Mouse (Mus musculus) hindbrain, embryonic 15.5 days (tissue): ENCODE results near the gene Bpnt1. TPM values are rescaled to one million over a fixed set of nuclear protein-coding genes. Genes with fewer than 3 reads are reported as not detected.
A peak's percentile ranks its signal among the peaks of the same experiment; 100 is the strongest.

Experiments used
- ATAC-seq: fragments of 200-750 bp; cut with Nextera tagmentation; 2 replicates; pipeline ENCODE4 v1.8.0; 2017; ENCODE audit warnings: low read depth, moderate number of reproducible peaks, moderate TSS enrichment; ENCODE audit not compliant: low FRiP score
- H3K27ac ChIP-seq: fragments of 300-500 bp; sonication (generic); replicated peaks from 2 replicates; pipeline ENCODE4 v1.5.1; 2015; ENCODE audit warnings: mild to moderate bottlenecking, inconsistent platforms
- H3K27me3 ChIP-seq: fragments of 300-500 bp; sonication (generic); 2 replicates; pipeline ENCODE4 v1.6.1; 2015; ENCODE audit warnings: control low read depth, inconsistent platforms
- H3K36me3 ChIP-seq: fragments of 300-500 bp; sonication (generic); 2 replicates; pipeline ENCODE4 v1.6.1; 2015; ENCODE audit warnings: control low read depth, inconsistent platforms
- H3K4me1 ChIP-seq: fragments of 300-500 bp; sonication (generic); replicated peaks from 2 replicates; pipeline ENCODE4 v1.6.1; 2015; ENCODE audit warnings: control low read depth, inconsistent platforms
- H3K4me2 ChIP-seq: fragments of 300-500 bp; sonication (generic); 2 replicates; pipeline ENCODE4 v1.6.1; 2015; ENCODE audit warnings: moderate library complexity, mild to moderate bottlenecking, inconsistent platforms
- H3K4me3 ChIP-seq: fragments of 300-500 bp; sonication (generic); 2 replicates; pipeline ENCODE4 v1.5.1; 2015; ENCODE audit warnings: mild to moderate bottlenecking, inconsistent platforms
- H3K9ac ChIP-seq: fragments of 300-500 bp; sonication (generic); 2 replicates; pipeline ENCODE4 v1.6.1; 2015; ENCODE audit warnings: inconsistent platforms
- H3K9me3 ChIP-seq: fragments of 300-500 bp; sonication (generic); 2 replicates; pipeline ENCODE4 v1.6.1; 2016; ENCODE audit warnings: control low read depth, inconsistent platforms
- WGBS: fragments of 180-500 bp; shearing (Covaris S2); methylation state at CpG from one replicate; pipeline ENCODE4 v1.1.7; 2015; 5-methylcytosine and 5-hydroxymethylcytosine counted together
- polyA plus RNA-seq: library from polyadenylated mRNA; unstranded; fragments of >200 nt; fragmentation: Nextera tagmentation; extraction: Ambion mirVana; gene quantifications from 2 replicates; pipeline ENCODE4 v1.2.1, GENCODE M21; 2015

The Bpnt1 gene
- polyA plus RNA-seq, 1 experiment from 2014 or later, result 60.1 TPM

DNA sequence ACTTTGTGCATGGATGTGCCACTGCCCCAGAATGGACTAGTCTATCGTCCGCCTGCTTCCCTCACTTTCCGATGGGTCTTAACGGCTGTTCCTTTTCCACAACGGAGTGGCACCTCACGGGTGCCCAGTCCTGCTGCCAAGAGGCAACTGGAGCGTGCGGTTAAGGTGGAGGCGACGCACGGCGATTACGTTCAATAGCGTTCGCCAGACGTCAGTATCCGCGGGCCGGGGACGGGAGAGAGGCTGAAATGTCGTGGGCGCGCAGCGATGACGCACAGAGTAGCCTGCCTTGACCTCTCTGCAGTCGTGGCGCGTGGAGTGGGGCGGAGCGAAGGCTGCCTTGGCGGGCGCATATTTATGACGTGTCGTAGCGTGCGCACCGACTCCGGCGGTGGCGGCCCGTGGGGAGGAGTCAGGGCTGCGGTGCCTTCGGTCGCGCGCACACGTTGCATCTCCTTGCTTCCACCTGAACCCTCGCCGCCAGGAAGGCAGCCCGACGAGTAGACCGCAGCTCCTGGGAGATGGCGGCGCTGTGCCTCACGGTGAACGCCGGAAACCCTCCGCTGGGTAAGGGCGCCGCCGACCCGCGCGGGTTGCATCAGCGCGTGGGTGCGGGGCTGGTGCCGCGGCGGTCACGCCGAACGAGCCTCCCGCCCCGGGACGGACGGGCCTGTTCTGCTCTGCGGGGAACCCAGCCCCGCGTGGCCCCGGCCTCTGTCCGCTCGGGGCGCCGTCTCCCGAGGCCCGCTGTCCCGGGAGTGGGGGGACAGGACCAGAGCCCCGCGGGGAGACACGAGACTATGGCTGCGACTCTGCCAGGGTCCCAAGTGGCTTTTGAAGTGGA lies 30.9 kb downstream of the Bpnt1 start, which contains the start of gene Eprs:
Eprs (plus strand) TSS at position 368 of the 844 bp plus-strand sequence.
- H3K4me2 ChIP-seq, result peak within 1 kb of the TSS; percentile 84
- ATAC-seq, result peak; percentile 97
- H3K4me3 ChIP-seq, result peak within 1 kb of the TSS; percentile 70
- H3K27ac ChIP-seq, result peak within 1 kb of the TSS; percentile 94
- no peaks in the 10 kb centered on the region for H3K27me3 ChIP-seq
- H3K36me3 ChIP-seq, result peaks cover 9% of the 10 kb centered on the region
- peaks cover 28% of the 10 kb centered on the region for H3K4me1 ChIP-seq
- no peaks in the 10 kb centered on the region for H3K9me3 ChIP-seq
- H3K9ac ChIP-seq, result peak within 1 kb of the TSS; percentile 89
- WGBS, result under 1% methylated on average over 91 of the region's 92 CpGs

DNA sequence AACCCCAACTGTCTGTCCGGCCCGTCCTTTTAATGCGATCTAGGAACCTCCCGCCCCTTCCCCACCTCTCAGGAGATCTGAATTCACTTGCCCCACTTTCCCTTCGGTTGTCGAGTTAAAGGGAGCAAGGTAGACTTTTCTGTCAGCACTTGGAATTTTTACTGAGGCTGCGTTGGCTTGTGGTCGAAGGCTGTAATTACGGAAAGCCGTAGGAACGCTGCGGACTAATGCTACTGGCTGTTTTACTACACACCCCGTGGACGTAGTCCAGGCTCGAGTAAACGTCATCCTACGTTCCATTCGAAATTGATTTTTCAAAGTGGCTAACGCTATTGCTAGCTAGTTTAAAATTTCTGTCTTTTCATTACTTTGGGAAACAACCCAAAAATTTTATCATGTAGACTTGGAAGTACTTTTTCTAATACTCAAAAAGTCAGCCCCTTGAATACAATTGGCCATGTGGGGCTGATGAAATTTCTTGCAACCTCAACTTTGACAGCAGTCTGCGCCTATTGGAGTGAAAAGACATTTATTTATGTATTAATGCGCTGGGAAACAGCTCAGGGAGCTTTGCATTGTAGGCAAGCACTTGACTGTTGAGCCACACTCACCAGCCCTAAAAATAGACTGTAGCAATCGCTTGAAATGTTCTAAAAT lies 31.7 kb downstream of the Bpnt1 start:
- peak overlapping the region; percentile 89 for H3K9ac ChIP-seq
- WGBS, result 5% methylated on average over 22 of the region's 22 CpGs
- no peaks in the 10 kb centered on the region for H3K9me3 ChIP-seq
- no peaks in the 10 kb centered on the region for H3K27me3 ChIP-seq
- H3K4me2 ChIP-seq, result peak overlapping the region; percentile 84
- H3K27ac ChIP-seq, result peak overlapping the region; percentile 94
- H3K4me1 ChIP-seq, result peaks cover 28% of the 10 kb centered on the region
- 0 out of 2 replicates have a peak, but pooled peaks cover 6% of the 10 kb centered on the region for H3K36me3 ChIP-seq
- ATAC-seq, result peak; percentile 13; the same call in 1 of the 2 replicates
- peak overlapping the region; percentile 70 for H3K4me3 ChIP-seq

DNA sequence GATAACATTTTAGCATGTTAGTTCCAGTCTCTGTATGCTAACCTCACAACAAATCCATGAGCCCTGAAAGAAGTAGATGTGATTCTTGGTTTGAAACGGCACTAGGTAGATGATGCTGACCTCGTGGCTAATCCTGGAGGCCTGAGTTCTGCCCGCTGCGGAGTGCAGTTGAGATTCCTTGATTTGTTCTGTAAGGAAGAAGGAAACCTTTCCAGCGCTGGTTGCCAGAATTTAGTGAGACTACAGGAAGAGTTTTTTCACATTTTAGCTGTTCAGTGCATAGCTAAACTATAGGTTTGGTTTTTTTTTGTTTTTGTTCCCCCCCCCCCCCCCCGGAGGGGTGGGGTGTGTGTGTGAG lies 32.2 kb downstream of the Bpnt1 start:
- Histone ChIP-seq H3K9ac (peak overlapping the region; percentile 89), H3K4me2 (peak overlapping the region; percentile 84), H3K36me3 (0 out of 2 replicates have a peak, but pooled peaks cover 4% of the 10 kb centered on the region), H3K4me3 (peak overlapping the region; percentile 70), H3K27ac (no peak overlapping the region), H3K9me3 (no peaks in the 10 kb centered on the region), H3K4me1 (peaks cover 28% of the 10 kb centered on the region), H3K27me3 (no peaks in the 10 kb centered on the region)
- ATAC-seq, result no peak
- 54% methylated on average over 6 of the region's 6 CpGs for WGBS

DNA sequence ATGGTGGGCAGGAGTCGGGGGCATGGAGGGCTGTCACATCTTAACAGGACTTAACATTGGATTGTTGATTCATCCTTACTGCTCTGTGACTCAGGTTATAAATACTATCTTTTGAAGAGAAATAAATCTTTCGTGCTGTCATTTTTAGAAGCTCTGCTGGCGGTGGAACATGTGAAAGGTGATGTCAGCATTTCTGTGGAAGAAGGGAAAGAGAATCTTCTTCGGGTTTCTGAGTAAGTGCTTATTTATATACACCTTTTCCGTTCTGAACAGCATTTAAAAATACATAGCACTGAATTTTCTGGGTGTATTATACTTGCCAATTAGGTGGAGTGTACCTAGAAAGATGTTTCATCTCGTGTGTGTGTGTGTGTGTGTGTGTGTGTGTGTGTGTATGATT lies 35.4 kb downstream of the Bpnt1 start:
- H3K9me3 ChIP-seq, result no peaks in the 10 kb centered on the region
- H3K27me3 ChIP-seq, result no peaks in the 10 kb centered on the region
- no peak overlapping the region for H3K9ac ChIP-seq
- H3K36me3 ChIP-seq, result peaks cover 20% of the 10 kb centered on the region
- no peak overlapping the region for H3K4me2 ChIP-seq
- no peak for ATAC-seq
- WGBS, result 90% methylated on average over 6 of the region's 6 CpGs
- H3K27ac ChIP-seq, result no peak overlapping the region
- peaks cover 20% of the 10 kb centered on the region for H3K4me1 ChIP-seq
- H3K4me3 ChIP-seq, result no peak overlapping the region

DNA sequence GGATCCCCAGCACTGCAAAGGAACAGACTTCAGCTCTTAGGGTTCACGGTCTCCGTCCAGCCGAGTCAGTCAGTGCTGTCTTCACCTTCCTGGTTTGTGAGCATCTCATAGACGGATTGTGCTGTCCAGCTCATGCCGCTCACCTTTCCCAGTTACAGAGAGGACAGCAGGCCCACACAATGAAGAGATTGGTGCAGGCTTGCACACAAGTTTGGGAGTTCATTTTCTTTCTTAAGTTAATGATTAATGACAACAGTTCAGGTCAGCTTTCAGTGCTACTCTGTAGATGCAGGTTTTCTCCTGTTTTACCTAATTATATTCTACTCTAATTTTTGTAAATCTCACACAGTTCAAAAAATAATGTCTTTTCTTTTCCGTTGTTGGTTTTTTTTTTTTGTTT lies 38.0 kb downstream of the Bpnt1 start:
- H3K9ac ChIP-seq, result no peak overlapping the region
- ATAC-seq, result no peak
- no peak overlapping the region for H3K4me2 ChIP-seq
- H3K9me3 ChIP-seq, result no peaks in the 10 kb centered on the region
- no peak overlapping the region for H3K4me3 ChIP-seq
- peaks cover 42% of the 10 kb centered on the region for H3K36me3 ChIP-seq
- no peaks in the 10 kb centered on the region for H3K27me3 ChIP-seq
- peaks cover 7% of the 10 kb centered on the region for H3K4me1 ChIP-seq
- 96% methylated on average over 6 of the region's 6 CpGs for WGBS
- no peak overlapping the region for H3K27ac ChIP-seq

DNA sequence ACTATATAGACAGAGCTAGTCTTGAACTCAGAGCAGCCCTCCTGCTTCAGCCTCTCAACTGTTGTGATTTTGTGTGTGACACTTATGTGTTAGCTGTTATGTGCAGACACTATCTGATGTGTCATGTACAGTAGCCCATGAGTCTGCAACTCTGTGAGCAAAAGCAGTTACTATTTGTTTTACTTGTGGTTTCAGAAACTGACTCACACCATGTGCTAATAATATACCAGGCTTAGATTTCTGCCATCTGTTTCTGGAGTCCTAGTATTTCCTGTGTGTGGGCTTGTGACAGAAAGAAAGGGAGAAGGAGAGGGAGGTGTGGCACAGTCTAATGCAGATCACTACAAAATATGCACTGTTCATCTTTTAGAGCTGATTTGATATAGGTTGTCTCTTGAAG lies 44.4 kb downstream of the Bpnt1 start:
- Histone ChIP-seq H3K4me1 (no peaks in the 10 kb centered on the region), H3K36me3 (peaks cover 82% of the 10 kb centered on the region), H3K4me2 (no peak overlapping the region), H3K27me3 (no peaks in the 10 kb centered on the region), H3K9me3 (no peaks in the 10 kb centered on the region), H3K27ac (no peak overlapping the region), H3K9ac (no peak overlapping the region), H3K4me3 (no peak overlapping the region)
- ATAC-seq, result no peak

DNA sequence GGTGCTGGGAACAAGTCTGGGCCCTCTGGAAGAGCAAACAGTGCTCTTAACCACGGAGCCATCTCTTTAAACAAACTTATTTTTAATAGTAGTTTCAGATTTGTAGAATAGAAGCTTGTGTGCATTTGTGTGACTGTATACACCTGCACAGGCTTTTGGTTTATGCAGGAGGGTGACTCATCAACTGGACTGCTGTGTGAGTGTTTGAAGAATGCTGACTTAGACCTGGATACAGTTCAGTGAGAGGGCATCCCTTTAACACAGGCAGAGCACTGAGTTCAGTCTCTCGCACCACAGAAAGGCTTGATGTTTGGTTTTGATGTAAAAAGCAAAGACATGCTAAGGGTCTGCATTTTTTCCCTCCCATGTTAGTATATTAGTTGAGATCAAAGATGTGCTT lies 45.5 kb downstream of the Bpnt1 start:
- H3K27ac ChIP-seq, result no peak overlapping the region
- H3K4me3 ChIP-seq, result no peak overlapping the region
- no peak overlapping the region for H3K4me2 ChIP-seq
- H3K9me3 ChIP-seq, result no peaks in the 10 kb centered on the region
- no peak overlapping the region for H3K9ac ChIP-seq
- no peaks in the 10 kb centered on the region for H3K4me1 ChIP-seq
- H3K36me3 ChIP-seq, result peaks cover 81% of the 10 kb centered on the region
- no peaks in the 10 kb centered on the region for H3K27me3 ChIP-seq
- no peak for ATAC-seq
- 95% methylated on average over 2 of the region's 2 CpGs for WGBS

DNA sequence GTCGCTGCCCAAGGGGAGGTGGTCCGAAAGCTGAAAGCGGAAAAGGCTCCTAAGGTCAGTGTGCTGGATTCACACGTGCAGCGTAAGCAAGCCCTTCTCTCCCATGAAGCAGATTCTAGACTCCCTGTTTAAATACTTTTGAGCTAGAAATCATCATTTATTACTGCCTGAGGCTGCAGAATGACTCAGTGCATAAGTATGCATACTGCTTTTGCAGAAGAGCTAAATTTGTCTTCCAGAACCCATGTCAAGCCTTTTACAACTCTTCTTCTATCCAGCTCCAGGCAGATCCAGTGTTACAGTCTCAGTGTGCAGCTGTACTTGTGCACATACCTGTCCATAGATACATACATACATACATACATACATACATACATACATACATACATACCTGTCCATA lies 69.7 kb downstream of the Bpnt1 start:
- H3K27ac ChIP-seq, result no peak overlapping the region
- no peak overlapping the region for H3K9ac ChIP-seq
- no peaks in the 10 kb centered on the region for H3K4me1 ChIP-seq
- no peak overlapping the region for H3K4me3 ChIP-seq
- no peak for ATAC-seq
- H3K27me3 ChIP-seq, result no peaks in the 10 kb centered on the region
- WGBS, result 95% methylated on average over 5 of the region's 5 CpGs
- H3K4me2 ChIP-seq, result no peak overlapping the region
- peaks cover 69% of the 10 kb centered on the region for H3K36me3 ChIP-seq
- H3K9me3 ChIP-seq, result no peaks in the 10 kb centered on the region

DNA sequence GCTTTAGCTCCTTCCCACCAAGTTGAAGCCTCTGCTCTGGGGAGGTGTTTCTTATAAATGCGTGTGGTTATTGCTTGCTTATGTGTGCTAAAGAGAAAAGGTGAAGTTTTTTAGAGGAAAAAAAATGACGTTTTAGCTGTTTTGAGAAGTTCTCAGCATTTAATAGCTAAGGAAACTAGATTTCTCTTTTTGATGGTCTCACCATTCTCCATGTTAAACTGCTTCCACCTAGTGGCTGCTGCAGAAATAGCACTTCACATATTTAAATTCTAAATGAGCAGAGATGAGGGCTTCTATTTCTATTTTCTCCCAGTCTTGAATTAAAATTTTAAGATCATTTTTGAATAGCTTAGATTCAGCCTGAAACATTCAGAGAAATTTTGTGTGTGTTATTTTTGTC lies 72.1 kb downstream of the Bpnt1 start:
- 41% methylated on average over 2 of the region's 2 CpGs for WGBS
- H3K27ac ChIP-seq, result no peak overlapping the region
- H3K4me2 ChIP-seq, result no peak overlapping the region
- no peaks in the 10 kb centered on the region for H3K9me3 ChIP-seq
- no peak overlapping the region for H3K4me3 ChIP-seq
- no peaks in the 10 kb centered on the region for H3K27me3 ChIP-seq
- H3K36me3 ChIP-seq, result peaks cover 70% of the 10 kb centered on the region
- ATAC-seq, result no peak
- no peak overlapping the region for H3K9ac ChIP-seq
- no peaks in the 10 kb centered on the region for H3K4me1 ChIP-seq

DNA sequence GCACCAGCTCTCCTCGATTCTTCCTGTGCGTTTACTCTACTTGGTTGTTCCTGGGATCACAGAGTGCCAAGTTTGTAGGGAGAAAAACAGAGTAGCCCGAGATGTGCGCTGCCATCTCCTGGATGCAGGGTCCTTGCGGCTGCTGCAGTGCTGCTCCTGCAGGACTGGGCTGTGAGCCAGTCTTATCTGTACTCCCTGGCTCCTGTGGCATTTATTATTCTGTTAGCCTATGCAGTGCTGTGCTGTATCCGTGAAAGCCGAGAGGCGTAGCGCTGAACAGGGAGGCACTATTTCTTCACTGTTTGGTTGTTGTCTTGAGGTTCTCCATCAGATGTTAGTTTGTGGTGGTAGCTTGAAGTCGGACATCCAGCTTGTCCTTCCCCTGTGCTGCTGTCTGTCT lies 74.0 kb downstream of the Bpnt1 start:
- no peaks in the 10 kb centered on the region for H3K27me3 ChIP-seq
- no peaks in the 10 kb centered on the region for H3K4me1 ChIP-seq
- ATAC-seq, result no peak
- H3K9me3 ChIP-seq, result no peaks in the 10 kb centered on the region
- no peak overlapping the region for H3K9ac ChIP-seq
- H3K4me2 ChIP-seq, result no peak overlapping the region
- WGBS, result 91% methylated on average over 10 of the region's 10 CpGs
- no peak overlapping the region for H3K27ac ChIP-seq
- H3K36me3 ChIP-seq, result peaks cover 67% of the 10 kb centered on the region
- H3K4me3 ChIP-seq, result no peak overlapping the region
